Mouse (Mus musculus): Measurements from ENCODE around the gene Cds1. TPM values are rescaled to one million over a fixed set of nuclear protein-coding genes. Genes with fewer than 3 reads are reported as not detected.

Cds1 gene
- total and polyA plus RNA-seq, 3 experiments = not detected

DNA sequence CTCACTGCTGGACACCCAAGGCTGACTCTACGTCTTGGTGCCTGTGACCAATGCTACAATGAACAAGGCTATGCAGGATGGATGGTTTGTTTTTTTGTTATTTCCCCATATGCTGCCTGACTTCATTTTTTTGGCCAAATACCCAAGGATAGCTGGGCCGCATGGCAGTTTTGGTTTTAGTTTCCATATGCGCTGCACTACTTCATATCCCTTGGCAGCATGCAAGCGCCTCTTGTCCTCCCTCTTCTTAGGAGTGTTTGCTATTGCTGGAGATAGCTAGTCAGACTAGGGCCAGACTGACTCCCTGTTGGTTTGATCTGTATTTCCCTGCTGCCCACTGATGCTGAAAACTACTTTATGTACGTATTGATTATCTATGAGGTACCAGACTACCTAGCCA is 75.5 kb downstream of the Cds1 start:
- H3K4me1 ChIP-seq (ENCODE audit: insufficient read depth, low read depth, low read length) = no peaks in the 10 kb centered on the region
- no peak for TF ChIP-seq GATA1 (IDR thresholded peaks at IDR 0.05; ENCODE audit: borderline replicate concordance, low read length)
- TF ChIP-seq CTCF (IDR thresholded peaks at IDR 0.05; ENCODE audit: low read depth, low read length) = no peak
- no peak for TF ChIP-seq GATA2 (IDR thresholded peaks at IDR 0.05; ENCODE audit: borderline replicate concordance, low read depth, low read length)
- no peak for TF ChIP-seq POLR2AphosphoS5 (IDR thresholded peaks at IDR 0.05; ENCODE audit: insufficient replicate concordance, low read depth, low read length)
- no peak overlapping the region for H3K4me3 ChIP-seq (ENCODE audit: low read depth, low read length)
- peaks cover 60% of the 10 kb centered on the region for H3K9me3 ChIP-seq (replicated peaks)
- DNase-seq (ENCODE audit: low spot score) (no peak), ATAC-seq (ENCODE audit: extremely low read depth, insufficient number of reproducible peaks, low FRiP score, poor library complexity, severe bottlenecking) (no peak)
- H3K36me3 ChIP-seq (replicated peaks) = no peaks in the 10 kb centered on the region
- no peaks in the 10 kb centered on the region for H3K27me3 ChIP-seq (ENCODE audit: insufficient read depth, low read length)

DNA sequence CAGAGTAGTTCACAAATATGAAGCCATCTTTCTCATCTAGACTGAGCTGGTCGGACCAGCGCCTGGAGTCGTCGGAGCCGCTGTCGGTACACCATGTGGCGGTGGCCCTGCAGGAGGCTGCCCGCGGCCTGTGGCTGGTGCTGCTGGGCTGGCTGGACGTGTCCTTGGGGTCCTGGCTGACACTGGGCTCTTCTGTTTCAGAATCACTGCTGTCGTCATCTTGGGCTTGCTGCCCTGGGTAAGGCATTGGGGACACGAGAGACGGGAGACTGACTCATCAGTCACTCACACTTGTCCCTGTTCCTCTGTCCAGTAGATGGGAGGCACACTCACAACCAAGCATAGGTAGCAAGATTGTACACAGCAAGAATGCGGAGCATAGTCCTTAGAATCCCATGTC is 80.1 kb downstream of the Cds1 start:
- no peak for DNase-seq (ENCODE audit: low spot score)
- Histone ChIP-seq H3K9me3 (replicated peaks) (peaks cover 93% of the 10 kb centered on the region), H3K36me3 (replicated peaks) (no peaks in the 10 kb centered on the region), H3K27me3 (ENCODE audit: insufficient read depth, low read length) (no peaks in the 10 kb centered on the region), H3K4me3 (ENCODE audit: low read depth, low read length) (no peak overlapping the region), H3K4me1 (ENCODE audit: insufficient read depth, low read depth, low read length) (no peaks in the 10 kb centered on the region)
- no peak for ATAC-seq (ENCODE audit: extremely low read depth, insufficient number of reproducible peaks, low FRiP score, poor library complexity, severe bottlenecking)
- TF ChIP-seq GATA1 (IDR thresholded peaks at IDR 0.05; ENCODE audit: borderline replicate concordance, low read length) = no peak
- TF ChIP-seq GATA2 (IDR thresholded peaks at IDR 0.05; ENCODE audit: borderline replicate concordance, low read depth, low read length) = no peak
- TF ChIP-seq CTCF (IDR thresholded peaks at IDR 0.05; ENCODE audit: low read depth, low read length) = no peak
- no peak for TF ChIP-seq POLR2AphosphoS5 (IDR thresholded peaks at IDR 0.05; ENCODE audit: insufficient replicate concordance, low read depth, low read length)

DNA sequence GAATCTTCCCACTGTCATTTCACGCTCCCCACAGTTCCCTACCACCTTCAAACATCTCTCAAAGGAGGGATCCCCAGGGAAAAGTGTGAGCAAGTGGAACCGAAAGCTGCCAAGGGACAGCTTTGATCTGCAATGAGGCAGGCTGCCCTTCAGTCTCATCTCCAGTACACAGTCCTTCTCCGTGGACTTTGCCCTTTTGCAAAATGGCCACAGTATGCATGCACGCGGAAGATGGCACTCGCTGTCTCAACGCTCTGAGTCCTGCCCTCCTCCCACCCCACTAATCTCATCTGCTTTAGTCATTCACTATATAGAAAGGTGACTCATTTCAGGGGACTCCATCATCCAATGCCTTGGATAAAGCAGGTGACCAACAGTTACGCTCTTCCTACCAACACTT is 81.0 kb downstream of the Cds1 start:
- Histone ChIP-seq H3K36me3 (replicated peaks) (no peaks in the 10 kb centered on the region), H3K4me1 (ENCODE audit: insufficient read depth, low read depth, low read length) (no peaks in the 10 kb centered on the region), H3K9me3 (replicated peaks) (peaks cover 91% of the 10 kb centered on the region), H3K27me3 (ENCODE audit: insufficient read depth, low read length) (no peaks in the 10 kb centered on the region), H3K4me3 (ENCODE audit: low read depth, low read length) (no peak overlapping the region)
- ATAC-seq (ENCODE audit: extremely low read depth, insufficient number of reproducible peaks, low FRiP score, poor library complexity, severe bottlenecking) = no peak
- DNase-seq (ENCODE audit: low spot score) = no peak
- TF ChIP-seq CTCF (IDR thresholded peaks at IDR 0.05; ENCODE audit: low read depth, low read length) (no peak), POLR2AphosphoS5 (IDR thresholded peaks at IDR 0.05; ENCODE audit: insufficient replicate concordance, low read depth, low read length) (no peak), GATA1 (IDR thresholded peaks at IDR 0.05; ENCODE audit: borderline replicate concordance, low read length) (no peak), TAL1 (conservative IDR thresholded peaks at IDR 0.05; ENCODE audit: low read depth, low read length) (no peak), GATA2 (IDR thresholded peaks at IDR 0.05; ENCODE audit: borderline replicate concordance, low read depth, low read length) (no peak)

GRCm38 (mm10) chr5:101847323-101847722 is 82.4 kb downstream of the Cds1 start:
- no peak for ATAC-seq (ENCODE audit: extremely low read depth, insufficient number of reproducible peaks, low FRiP score, poor library complexity, severe bottlenecking)
- H3K4me1 ChIP-seq (ENCODE audit: insufficient read depth, low read depth, low read length) = no peaks in the 10 kb centered on the region
- H3K36me3 ChIP-seq (replicated peaks) = no peaks in the 10 kb centered on the region
- H3K27me3 ChIP-seq (ENCODE audit: insufficient read depth, low read length) = no peaks in the 10 kb centered on the region
- H3K4me3 ChIP-seq (ENCODE audit: low read depth, low read length) = no peak overlapping the region
- no peak for TF ChIP-seq POLR2AphosphoS5 (IDR thresholded peaks at IDR 0.05; ENCODE audit: insufficient replicate concordance, low read depth, low read length)
- no peak for TF ChIP-seq GATA1 (IDR thresholded peaks at IDR 0.05; ENCODE audit: borderline replicate concordance, low read length)
- TF ChIP-seq TAL1 (conservative IDR thresholded peaks at IDR 0.05; ENCODE audit: low read depth, low read length) = no peak
- no peak for TF ChIP-seq CTCF (IDR thresholded peaks at IDR 0.05; ENCODE audit: low read depth, low read length)
- no peak for TF ChIP-seq GATA2 (IDR thresholded peaks at IDR 0.05; ENCODE audit: borderline replicate concordance, low read depth, low read length)
- H3K9me3 ChIP-seq (replicated peaks) = peaks cover 91% of the 10 kb centered on the region
- no peak for DNase-seq (ENCODE audit: low spot score)

DNA sequence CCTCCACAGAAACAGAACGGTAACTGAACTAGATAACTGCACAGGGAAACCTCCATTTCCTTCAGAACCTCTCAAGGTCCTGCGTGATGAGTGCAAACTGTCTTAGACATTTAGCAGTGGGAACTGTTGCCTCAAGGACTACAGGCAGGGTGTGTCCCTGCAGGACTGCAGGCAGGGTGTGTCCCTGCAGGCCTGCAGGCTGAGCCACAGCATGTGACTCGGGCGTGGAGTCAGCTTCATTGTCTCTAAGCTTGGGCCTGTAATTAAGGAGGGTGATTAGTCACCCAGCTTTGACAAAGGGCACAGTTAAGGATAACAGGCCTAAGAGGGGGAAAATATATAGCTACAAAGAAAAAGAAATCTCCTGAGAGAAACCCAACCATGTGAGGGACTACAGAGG is 82.8 kb downstream of the Cds1 start:
- Histone ChIP-seq H3K36me3 (replicated peaks) (no peaks in the 10 kb centered on the region), H3K4me3 (ENCODE audit: low read depth, low read length) (no peak overlapping the region), H3K9me3 (replicated peaks) (peaks cover 92% of the 10 kb centered on the region), H3K4me1 (ENCODE audit: insufficient read depth, low read depth, low read length) (no peaks in the 10 kb centered on the region), H3K27me3 (ENCODE audit: insufficient read depth, low read length) (no peaks in the 10 kb centered on the region)
- no peak for TF ChIP-seq POLR2AphosphoS5 (IDR thresholded peaks at IDR 0.05; ENCODE audit: insufficient replicate concordance, low read depth, low read length)
- ATAC-seq (ENCODE audit: extremely low read depth, insufficient number of reproducible peaks, low FRiP score, poor library complexity, severe bottlenecking) = no peak
- no peak for DNase-seq (ENCODE audit: low spot score)

DNA sequence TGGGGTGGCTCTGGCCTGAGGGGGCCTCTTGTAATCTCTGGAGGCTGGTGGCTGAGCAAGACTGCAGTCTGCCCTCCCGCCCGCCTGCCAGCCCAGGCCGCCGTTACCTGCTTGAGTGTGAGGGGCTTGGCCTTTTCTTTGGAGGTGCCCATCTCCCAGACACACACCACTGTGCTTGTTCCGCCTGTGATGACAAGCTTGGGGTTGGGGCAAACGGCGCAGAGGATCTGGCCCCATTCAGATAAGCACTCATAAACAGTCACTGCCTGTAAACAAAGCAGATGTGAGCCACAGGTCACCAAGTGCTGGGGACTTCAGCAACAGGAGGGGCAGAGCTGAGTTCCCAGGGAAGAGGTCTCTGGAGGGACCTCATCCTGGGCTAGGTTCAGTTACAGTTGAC is 86.2 kb downstream of the Cds1 start:
- Histone ChIP-seq H3K4me3 (ENCODE audit: low read depth, low read length) (no peak overlapping the region), H3K36me3 (replicated peaks) (no peaks in the 10 kb centered on the region), H3K4me1 (ENCODE audit: insufficient read depth, low read depth, low read length) (no peaks in the 10 kb centered on the region), H3K27me3 (ENCODE audit: insufficient read depth, low read length) (no peaks in the 10 kb centered on the region), H3K9me3 (replicated peaks) (peaks cover 93% of the 10 kb centered on the region)
- ATAC-seq (ENCODE audit: extremely low read depth, insufficient number of reproducible peaks, low FRiP score, poor library complexity, severe bottlenecking) (no peak), DNase-seq (ENCODE audit: low spot score) (no peak)
- TF ChIP-seq POLR2AphosphoS5 (IDR thresholded peaks at IDR 0.05; ENCODE audit: insufficient replicate concordance, low read depth, low read length) (no peak), TAL1 (conservative IDR thresholded peaks at IDR 0.05; ENCODE audit: low read depth, low read length) (no peak), CTCF (IDR thresholded peaks at IDR 0.05; ENCODE audit: low read depth, low read length) (no peak), GATA2 (IDR thresholded peaks at IDR 0.05; ENCODE audit: borderline replicate concordance, low read depth, low read length) (no peak), GATA1 (IDR thresholded peaks at IDR 0.05; ENCODE audit: borderline replicate concordance, low read length) (no peak)

GRCm38 (mm10) chr5:101852116-101852680 is 87.3 kb downstream of the Cds1 start:
- Histone ChIP-seq H3K4me3 (ENCODE audit: low read depth, low read length) (no peak overlapping the region), H3K27me3 (ENCODE audit: insufficient read depth, low read length) (no peaks in the 10 kb centered on the region), H3K9me3 (replicated peaks) (peaks cover 85% of the 10 kb centered on the region), H3K4me1 (ENCODE audit: insufficient read depth, low read depth, low read length) (no peaks in the 10 kb centered on the region), H3K36me3 (replicated peaks) (no peaks in the 10 kb centered on the region)
- TF ChIP-seq GATA2 (IDR thresholded peaks at IDR 0.05; ENCODE audit: borderline replicate concordance, low read depth, low read length) = no peak
- no peak for TF ChIP-seq GATA1 (IDR thresholded peaks at IDR 0.05; ENCODE audit: borderline replicate concordance, low read length)
- no peak for TF ChIP-seq TAL1 (conservative IDR thresholded peaks at IDR 0.05; ENCODE audit: low read depth, low read length)
- TF ChIP-seq CTCF (IDR thresholded peaks at IDR 0.05; ENCODE audit: low read depth, low read length) = no peak
- no peak for TF ChIP-seq POLR2AphosphoS5 (IDR thresholded peaks at IDR 0.05; ENCODE audit: insufficient replicate concordance, low read depth, low read length)
- DNase-seq (ENCODE audit: low spot score) (no peak), ATAC-seq (ENCODE audit: extremely low read depth, insufficient number of reproducible peaks, low FRiP score, poor library complexity, severe bottlenecking) (no peak)
